Mouse (Mus musculus) thymus, adult 18-20 months (tissue): ENCODE data around the gene Wdr91.

Source experiments
- DNase-seq, 2 experiments: peaks; one replicate each; pipeline ENCODE4 v3.0.0; 2022; ENCODE audit warnings: mixed read lengths in 2 of 2

Gene Wdr91

GRCm38 (mm10) chr6:34910371-34911219 is at the start of gene Wdr91:
Wdr91 (minus strand) TSS chr6:34910876.
- peak; percentile 81 to 82 for DNase-seq

- DNase-seq, result no peak
Observed at GRCm38 (mm10) chr6:34959131-34959530, 48.5 kb upstream of the Wdr91 start.

- DNase-seq, result no peak
Observed at GRCm38 (mm10) chr6:34955862-34956241, 45.2 kb upstream of the Wdr91 start.

GRCm38 (mm10) chr6:34954926-34955861 is 44.5 kb upstream of the Wdr91 start:
- DNase-seq, result peak in 1 of 2 experiments; percentile 47

GRCm38 (mm10) chr6:34951956-34952667 is 41.4 kb upstream of the Wdr91 start:
- DNase-seq, result no peak

- DNase-seq, result no peak
Observed at GRCm38 (mm10) chr6:34951518-34951917, 40.8 kb upstream of the Wdr91 start.

DNA sequence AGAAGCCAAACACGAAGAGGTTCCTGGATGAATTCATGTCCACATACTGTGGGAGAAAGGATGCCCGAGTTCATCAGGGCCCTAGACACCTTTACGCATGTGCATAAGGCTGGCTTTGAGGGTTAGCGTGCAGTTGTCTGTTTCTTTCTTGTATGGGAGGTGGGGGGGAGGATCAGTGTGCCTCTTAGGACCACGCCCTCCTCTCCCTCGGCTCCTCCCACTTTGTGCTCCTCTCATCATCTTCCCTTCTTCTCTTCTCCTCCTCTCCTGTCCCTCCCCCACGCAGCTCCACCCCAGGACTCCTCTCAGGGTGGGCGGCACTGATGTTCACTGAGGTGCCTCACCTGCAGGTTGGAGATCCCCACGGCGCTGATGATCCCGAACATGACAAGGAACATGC is 37.8 kb upstream of the Wdr91 start:
- no peak for DNase-seq

GRCm38 (mm10) chr6:34946486-34947079 is 35.9 kb upstream of the Wdr91 start:
- DNase-seq, result no peak

DNA sequence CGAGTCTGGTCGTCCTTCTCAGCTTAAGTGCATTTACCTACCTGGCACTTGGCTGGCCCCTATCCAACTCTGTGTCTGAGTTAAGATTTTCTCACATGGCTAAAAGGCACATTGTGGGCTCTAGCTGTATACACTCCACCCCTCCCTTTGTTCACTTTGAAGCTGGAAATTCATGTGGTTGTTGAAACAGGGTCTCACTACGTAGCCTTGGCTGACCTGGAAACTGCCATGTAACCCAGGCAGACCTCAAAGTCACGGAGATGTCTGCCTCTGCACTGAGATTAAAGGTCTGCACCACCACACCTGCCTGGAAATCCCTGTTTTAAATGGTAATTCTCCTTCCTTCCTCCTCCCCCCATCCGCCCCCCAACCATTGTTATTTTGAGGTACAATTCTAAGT is 32.8 kb upstream of the Wdr91 start:
- no peak for DNase-seq

DNA sequence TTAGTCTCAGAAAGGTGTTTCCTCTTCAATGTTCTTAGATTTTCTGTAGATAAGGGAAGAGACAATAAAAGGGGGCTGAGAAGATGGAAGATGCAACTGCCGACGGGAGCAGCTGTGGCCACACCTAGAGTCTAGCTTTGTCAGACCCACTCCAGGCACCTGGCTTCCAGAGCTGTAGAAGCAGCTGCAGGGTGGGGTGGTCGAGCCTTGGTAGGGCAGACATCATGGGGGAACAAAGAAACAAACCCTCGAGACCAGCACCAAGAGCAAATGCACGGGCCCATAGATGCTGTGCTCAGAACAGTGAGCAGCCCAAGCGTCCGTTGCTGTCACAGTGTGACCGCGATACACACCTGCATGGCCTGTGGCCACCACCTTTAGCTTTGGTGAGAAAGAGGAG is 31.8 kb upstream of the Wdr91 start:
- peak; percentile 64 to 76 for DNase-seq

DNA sequence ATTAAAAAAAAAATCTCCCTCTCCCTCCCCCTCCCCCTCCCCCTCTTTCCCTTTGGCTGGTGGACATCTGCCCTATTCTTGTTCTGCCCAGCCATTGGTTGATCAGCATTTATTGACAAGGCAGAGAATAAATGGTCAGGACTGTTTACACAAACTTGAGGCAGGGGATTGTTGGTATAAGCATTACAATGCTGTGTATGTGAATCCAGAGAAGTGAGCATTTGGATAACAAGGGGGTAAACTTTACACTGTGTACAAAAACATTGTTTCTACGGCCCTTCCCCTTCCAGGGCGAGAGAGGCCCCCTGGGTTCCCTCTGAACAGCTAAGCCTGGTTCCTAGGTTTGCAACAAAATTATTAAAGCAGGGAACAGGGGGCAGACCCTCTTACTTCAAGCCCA is 30.8 kb upstream of the Wdr91 start:
- DNase-seq, result no peak

DNA sequence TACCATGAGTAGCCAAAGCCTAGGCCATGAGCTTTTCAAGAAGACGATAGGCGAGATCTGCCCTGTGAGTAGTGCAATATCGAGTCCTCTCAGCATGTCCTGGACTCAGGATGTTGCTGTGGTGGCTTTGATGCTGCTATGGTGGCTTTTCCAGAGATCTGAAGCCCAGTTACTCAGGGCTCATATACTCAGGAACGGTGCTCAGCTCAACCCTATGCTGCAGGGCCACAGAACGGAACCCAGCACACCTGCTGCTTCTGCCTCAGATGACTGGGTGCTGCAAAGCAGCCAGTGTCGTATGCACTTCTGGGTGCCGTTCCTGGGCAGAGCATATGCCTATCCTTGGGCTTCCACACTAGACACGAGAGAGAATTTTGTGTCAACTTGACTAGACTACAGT is 28.8 kb upstream of the Wdr91 start:
- no peak for DNase-seq

GRCm38 (mm10) chr6:34938929-34939325 is 28.3 kb upstream of the Wdr91 start:
- no peak for DNase-seq

GRCm38 (mm10) chr6:34938280-34938928 is 27.7 kb upstream of the Wdr91 start:
- DNase-seq, result no peak

- DNase-seq, result no peak
Observed at GRCm38 (mm10) chr6:34936743-34937142, 26.1 kb upstream of the Wdr91 start.

DNA sequence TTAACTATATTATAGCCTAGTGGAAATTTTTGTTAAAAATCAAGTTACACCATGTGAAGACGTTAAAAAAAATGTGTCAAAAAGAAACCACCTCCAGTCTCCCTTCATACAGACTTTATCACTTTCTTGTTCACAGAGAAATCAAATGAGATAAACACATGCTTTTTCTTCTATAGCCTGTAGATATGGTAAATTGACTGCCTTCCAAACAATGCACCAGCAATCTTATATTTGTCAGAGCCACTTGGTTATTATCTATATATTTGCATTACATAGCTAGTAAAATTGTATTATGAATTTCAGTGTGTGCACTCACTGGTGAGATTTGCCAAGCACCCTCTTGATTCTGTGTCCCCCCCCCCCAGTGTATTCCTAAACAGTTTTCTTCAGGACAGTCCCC is 22.0 kb upstream of the Wdr91 start:
- no peak for DNase-seq

GRCm38 (mm10) chr6:34927594-34927993 is 16.9 kb upstream of the Wdr91 start:
- DNase-seq, result no peak

DNA sequence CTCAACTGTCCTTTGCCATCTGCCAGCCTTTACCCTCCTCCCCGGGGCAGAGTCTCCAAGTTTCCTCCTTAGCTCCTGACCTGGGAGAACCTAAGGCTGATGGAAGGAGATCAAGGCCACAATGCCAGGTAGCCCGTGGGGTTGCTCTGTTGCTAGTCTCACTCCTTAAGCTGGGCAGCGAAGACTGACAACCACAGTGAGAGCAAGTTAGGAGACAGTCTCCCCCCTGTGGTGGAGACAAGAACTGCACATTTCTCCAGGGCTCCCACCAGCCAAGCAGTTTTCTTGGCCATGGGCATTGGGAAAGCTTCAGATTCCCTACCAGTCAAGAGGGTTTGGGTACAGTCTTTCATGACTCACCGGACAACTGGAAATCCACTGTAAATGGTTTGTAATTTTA is 16.5 kb upstream of the Wdr91 start:
- no peak for DNase-seq

DNA sequence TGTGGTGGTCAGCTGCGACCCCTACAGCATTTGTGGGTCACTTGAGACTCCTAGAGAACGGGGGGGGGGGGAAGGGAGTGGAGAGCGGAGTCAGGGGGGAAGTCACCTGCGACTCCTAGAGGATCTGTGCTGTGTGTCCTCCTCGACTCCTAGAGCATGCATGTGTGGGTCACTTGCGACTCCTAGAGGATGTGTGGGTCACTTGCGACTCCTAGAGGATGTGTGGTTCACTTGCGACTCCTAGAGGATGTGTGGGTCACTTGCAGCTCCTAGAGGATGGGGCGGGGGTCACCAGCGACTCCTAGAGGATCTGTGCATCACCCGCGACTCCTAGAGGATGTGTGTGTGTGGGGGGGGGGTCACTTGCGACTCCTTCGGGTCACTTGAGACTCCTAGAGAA is 11.3 kb upstream of the Wdr91 start:
- no peak for DNase-seq

- no peak for DNase-seq
Observed at GRCm38 (mm10) chr6:34920631-34921030, 10.0 kb upstream of the Wdr91 start.

- DNase-seq, result no peak
Observed at GRCm38 (mm10) chr6:34919956-34920355, 9.3 kb upstream of the Wdr91 start, which contains the start of gene Stra8. Stra8 (plus strand) TSS chr6:34920163.

DNA sequence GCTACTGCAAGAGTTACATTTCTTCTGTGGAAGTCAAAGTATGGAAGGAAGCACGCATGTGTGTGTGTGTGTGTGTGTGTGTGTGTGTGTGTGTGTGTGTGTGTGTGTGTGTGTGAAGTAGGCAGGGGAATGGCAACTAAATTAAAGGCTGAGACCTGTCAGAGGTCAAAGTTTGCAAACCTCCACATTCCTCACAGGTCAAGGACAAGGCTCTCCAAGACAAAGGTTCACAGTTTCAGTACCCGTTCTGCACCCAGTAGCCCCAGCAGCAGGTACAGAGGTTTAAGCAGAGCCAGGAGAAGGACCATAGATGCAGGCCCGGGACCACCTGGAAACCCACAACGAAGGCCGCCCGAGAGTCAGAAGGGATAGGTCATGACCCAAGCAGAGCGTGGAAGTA is 8.5 kb upstream of the Wdr91 start:
- DNase-seq, result no peak
